Mouse (Mus musculus) heart, embryonic 13.5 days (tissue): Measurements from ENCODE around the gene H1f0. TPM values are rescaled to one million over a fixed set of nuclear protein-coding genes. Genes with fewer than 3 reads are reported as not detected.

Experiments used
- ATAC-seq: fragments of 200-750 bp; cut with Nextera tagmentation; 2 replicates; pipeline ENCODE4 v1.8.0; 2017; ENCODE audit warnings: moderate TSS enrichment; ENCODE audit not compliant: insufficient number of reproducible peaks, low FRiP score, low TSS enrichment; ENCODE audit errors: extremely low read depth
- H3K27ac ChIP-seq: fragments of 300-500 bp; sonication (generic); replicated peaks from 2 replicates; pipeline ENCODE4 v1.5.1; 2015; ENCODE audit warnings: moderate library complexity, mild to moderate bottlenecking, inconsistent platforms
- H3K27me3 ChIP-seq: fragments of 300-500 bp; sonication (generic); replicated peaks from 2 replicates; pipeline ENCODE4 v1.6.1; 2015; ENCODE audit warnings: mild to moderate bottlenecking, inconsistent platforms
- H3K36me3 ChIP-seq: fragments of 300-500 bp; sonication (generic); 2 replicates; pipeline ENCODE4 v1.6.1; 2015; ENCODE audit warnings: mild to moderate bottlenecking, inconsistent platforms
- H3K4me1 ChIP-seq: fragments of 300-500 bp; sonication (generic); 2 replicates; pipeline ENCODE4 v1.6.1; 2015; ENCODE audit warnings: inconsistent platforms
- H3K4me2 ChIP-seq: fragments of 300-500 bp; sonication (generic); 2 replicates; pipeline ENCODE4 v1.6.1; 2015; ENCODE audit warnings: inconsistent platforms, mild to moderate bottlenecking, moderate library complexity
- H3K4me3 ChIP-seq: fragments of 300-500 bp; sonication (generic); 2 replicates; pipeline ENCODE4 v1.5.1; 2015; ENCODE audit warnings: moderate library complexity, mild to moderate bottlenecking, inconsistent platforms
- H3K9ac ChIP-seq: fragments of 300-500 bp; sonication (generic); 2 replicates; pipeline ENCODE4 v1.6.1; 2015; ENCODE audit warnings: inconsistent platforms, mild to moderate bottlenecking, moderate library complexity
- H3K9me3 ChIP-seq: fragments of 300-500 bp; sonication (generic); 2 replicates; pipeline ENCODE4 v1.6.1; 2016; ENCODE audit warnings: inconsistent platforms
- WGBS: fragments of 180-500 bp; shearing (Covaris S2); methylation state at CpG from one replicate; pipeline ENCODE4 v1.1.7; 2015; ENCODE audit warnings: mixed read lengths; 5-methylcytosine and 5-hydroxymethylcytosine counted together
- polyA plus RNA-seq: library from polyadenylated mRNA; unstranded; fragments of >200 nt; fragmentation: Nextera tagmentation; extraction: Ambion mirVana; gene quantifications from 2 replicates; pipeline ENCODE4 v1.2.1, GENCODE M21; 2015

H1f0 gene
- polyA plus RNA-seq, 1 experiment from 2014 or later, result 238 TPM

- Histone ChIP-seq H3K36me3 (peaks cover 5% of the 10 kb centered on the region), H3K27ac (no peak overlapping the region), H3K27me3 (peaks cover 77% of the 10 kb centered on the region), H3K4me3 (peak overlapping the region; percentile 31), H3K4me2 (peak overlapping the region; percentile 57), H3K9ac (peak overlapping the region; percentile 61), H3K9me3 (no peaks in the 10 kb centered on the region), H3K4me1 (peaks cover 34% of the 10 kb centered on the region)
- WGBS, result 19% methylated on average over 24 of the region's 24 CpGs
- no peak for ATAC-seq
These were observed 12.5 kb downstream of the H1f0 start for GRCm38 (mm10) chr15:79040501-79041416.

GRCm38 (mm10) chr15:79041585-79041984, 13.3 kb downstream of the H1f0 start, which contains the start of gene Galr3:
Gene Galr3, plus strand, starts transcription at chr15:79041885.
- 68% methylated on average over 6 of the region's 6 CpGs for WGBS
- H3K9ac ChIP-seq, result peak within 1 kb of the TSS; percentile 76
- H3K9me3 ChIP-seq, result no peaks in the 10 kb centered on the region
- H3K4me1 ChIP-seq, result peaks cover 34% of the 10 kb centered on the region
- H3K27ac ChIP-seq, result no peak within 1 kb of the TSS
- H3K36me3 ChIP-seq, result no peaks in the 10 kb centered on the region
- peak within 1 kb of the TSS; percentile 63 for H3K4me3 ChIP-seq
- peaks cover 79% of the 10 kb centered on the region for H3K27me3 ChIP-seq
- peak within 1 kb of the TSS; percentile 95 for H3K4me2 ChIP-seq
- ATAC-seq, result no peak

- no peaks in the 10 kb centered on the region for H3K36me3 ChIP-seq
- peak overlapping the region; percentile 76 for H3K9ac ChIP-seq
- H3K4me1 ChIP-seq, result peaks cover 32% of the 10 kb centered on the region
- no peak overlapping the region for H3K27ac ChIP-seq
- no peak for ATAC-seq
- H3K4me2 ChIP-seq, result peak overlapping the region; percentile 95
- peaks cover 85% of the 10 kb centered on the region for H3K27me3 ChIP-seq
- no peaks in the 10 kb centered on the region for H3K9me3 ChIP-seq
- H3K4me3 ChIP-seq, result peak overlapping the region; percentile 63
- 1% methylated on average over 105 of the region's 105 CpGs for WGBS
These were observed 14.7 kb downstream of the H1f0 start for GRCm38 (mm10) chr15:79042721-79043491.

- Histone ChIP-seq H3K36me3 (no peaks in the 10 kb centered on the region), H3K4me3 (no peak overlapping the region), H3K27me3 (peaks cover 81% of the 10 kb centered on the region), H3K4me1 (peaks cover 23% of the 10 kb centered on the region), H3K27ac (no peak overlapping the region), H3K9ac (no peak overlapping the region), H3K4me2 (no peak overlapping the region), H3K9me3 (no peaks in the 10 kb centered on the region)
- no peak for ATAC-seq
- 47% methylated on average over 4 of the region's 4 CpGs for WGBS
These were observed 16.6 kb downstream of the H1f0 start for GRCm38 (mm10) chr15:79044837-79045236.

- WGBS, result 71% methylated on average over 4 of the region's 4 CpGs
- Histone ChIP-seq H3K9ac (no peak overlapping the region), H3K27me3 (peaks cover 47% of the 10 kb centered on the region), H3K4me1 (peaks cover 8% of the 10 kb centered on the region; the same call in 1 of the 2 replicates), H3K36me3 (peaks cover 10% of the 10 kb centered on the region), H3K9me3 (no peaks in the 10 kb centered on the region), H3K4me3 (no peak overlapping the region), H3K4me2 (no peak overlapping the region), H3K27ac (no peak overlapping the region)
- ATAC-seq, result no peak
These were observed 19.9 kb downstream of the H1f0 start for GRCm38 (mm10) chr15:79048186-79048585.

GRCm38 (mm10) chr15:79050160-79050845, 22.1 kb downstream of the H1f0 start:
- WGBS, result 52% methylated on average over 9 of the region's 9 CpGs
- Histone ChIP-seq H3K9me3 (no peaks in the 10 kb centered on the region), H3K27ac (no peak overlapping the region), H3K9ac (no peak overlapping the region), H3K36me3 (peaks cover 31% of the 10 kb centered on the region), H3K4me3 (no peak overlapping the region), H3K27me3 (peaks cover 26% of the 10 kb centered on the region), H3K4me1 (0 out of 2 replicates have a peak, but pooled peaks cover 5% of the 10 kb centered on the region), H3K4me2 (no peak overlapping the region)
- no peak for ATAC-seq

GRCm38 (mm10) chr15:79050964-79051363, 22.7 kb downstream of the H1f0 start:
- Histone ChIP-seq H3K9me3 (no peaks in the 10 kb centered on the region), H3K4me1 (0 out of 2 replicates have a peak, but pooled peaks cover 5% of the 10 kb centered on the region), H3K9ac (no peak overlapping the region), H3K36me3 (peaks cover 38% of the 10 kb centered on the region), H3K27me3 (peaks cover 22% of the 10 kb centered on the region), H3K4me2 (no peak overlapping the region), H3K4me3 (no peak overlapping the region), H3K27ac (no peak overlapping the region)
- WGBS, result 73% methylated on average over 2 of the region's 2 CpGs
- no peak for ATAC-seq

- ATAC-seq, result no peak
- WGBS, result 68% methylated on average over 13 of the region's 13 CpGs
- no peak overlapping the region for H3K27ac ChIP-seq
These were observed 23.5 kb downstream of the H1f0 start for GRCm38 (mm10) chr15:79051461-79052360.

GRCm38 (mm10) chr15:79052366-79052765, 24.1 kb downstream of the H1f0 start:
- Histone ChIP-seq H3K36me3 (peaks cover 52% of the 10 kb centered on the region), H3K27ac (no peak overlapping the region)

More at GRCm38 (mm10) chr15:79051461-79052360, 23.5 kb downstream of the H1f0 start:
- Histone ChIP-seq H3K4me1 (0 out of 2 replicates have a peak, but pooled peaks cover 5% of the 10 kb centered on the region), H3K36me3 (peaks cover 45% of the 10 kb centered on the region), H3K4me3 (no peak overlapping the region), H3K27me3 (peaks cover 20% of the 10 kb centered on the region), H3K4me2 (no peak overlapping the region), H3K9ac (no peak overlapping the region), H3K9me3 (no peaks in the 10 kb centered on the region)

GRCm38 (mm10) chr15:79056601-79057000, 28.4 kb downstream of the H1f0 start:
- H3K4me2 ChIP-seq, result no peak overlapping the region
- H3K4me1 ChIP-seq, result peaks cover 10% of the 10 kb centered on the region
- ATAC-seq, result no peak
- no peak overlapping the region for H3K4me3 ChIP-seq
- peaks cover 88% of the 10 kb centered on the region for H3K36me3 ChIP-seq
- no peak overlapping the region for H3K9ac ChIP-seq
- H3K9me3 ChIP-seq, result no peaks in the 10 kb centered on the region
- WGBS, result 82% methylated on average over 7 of the region's 7 CpGs
- H3K27me3 ChIP-seq, result no peaks in the 10 kb centered on the region
- no peak overlapping the region for H3K27ac ChIP-seq

More at GRCm38 (mm10) chr15:79052366-79052765, 24.1 kb downstream of the H1f0 start:
- Histone ChIP-seq H3K4me3 (no peak overlapping the region), H3K27me3 (peaks cover 15% of the 10 kb centered on the region), H3K4me2 (no peak overlapping the region), H3K4me1 (0 out of 2 replicates have a peak, but pooled peaks cover 5% of the 10 kb centered on the region), H3K9me3 (no peaks in the 10 kb centered on the region), H3K9ac (no peak overlapping the region)
- 72% methylated on average over 2 of the region's 2 CpGs for WGBS
- ATAC-seq, result no peak
